10 mouse cellular contexts compared by ENCODE assay signal in genomic region chr12:112646139-112646538, GRCm38 (mm10). TPM values are rescaled to one million over a fixed set of nuclear protein-coding genes. Genes with fewer than 3 reads are reported as not detected.
DNase-seq lines count a peak whose midpoint lies in the region; ATAC-seq lines count a peak whose summit lies in the region.
"Had no signal": no experiment of that assay in that cellular context is flagged by ENCODE, and none has a peak within 500 bp of the region (broad histone marks: within the 10 kb centered on the region; RNA-seq: fewer than 3 reads in every experiment).

No protein-coding gene starts in this region.

- no peaks in the 10 kb centered on the region for H3K27me3 ChIP-seq in megakaryocyte, embryonic 14.5 days (replicated peaks)
- H3K27me3 ChIP-seq in hindbrain, embryonic 10.5 days (ENCODE audit: insufficient read depth, poor library complexity, severe bottlenecking) = no peaks in the 10 kb centered on the region
- no peaks in the 10 kb centered on the region for H3K27me3 ChIP-seq in liver, embryonic 16.5 days (ENCODE audit: control insufficient read depth, insufficient read depth, low read depth, low read length)

- peak overlapping the region; percentile 97 for H3K4me3 ChIP-seq in megakaryocyte, embryonic 14.5 days (replicated peaks)
- peak overlapping the region; percentile 89 for H3K4me3 ChIP-seq in hindbrain, embryonic 10.5 days
- peak overlapping the region; percentile 83 for H3K4me3 ChIP-seq in liver, embryonic 16.5 days (ENCODE audit: low read depth, low read length)

- H3K9ac ChIP-seq in liver, embryonic 16.5 days (ENCODE audit: low read depth, low read length) = peak overlapping the region; percentile 84

- peak overlapping the region; percentile 94 for H3K27ac ChIP-seq in hindbrain, embryonic 10.5 days
- no peak overlapping the region for H3K27ac ChIP-seq in liver, embryonic 16.5 days (ENCODE audit: low read length)

- H3K9me3 ChIP-seq in megakaryocyte, embryonic 14.5 days = no peaks in the 10 kb centered on the region
- H3K9me3 ChIP-seq in hindbrain, embryonic 10.5 days = no peaks in the 10 kb centered on the region
- no peaks in the 10 kb centered on the region for H3K9me3 ChIP-seq in liver, embryonic 16.5 days (replicated peaks; ENCODE audit: control insufficient read depth, low read length)

- peaks cover 48% of the 10 kb centered on the region for H3K36me3 ChIP-seq in megakaryocyte, embryonic 14.5 days (replicated peaks; ENCODE audit: low read length)
- H3K36me3 ChIP-seq in hindbrain, embryonic 10.5 days = peaks cover 45% of the 10 kb centered on the region
- peaks cover 14% of the 10 kb centered on the region for H3K36me3 ChIP-seq in liver, embryonic 16.5 days (ENCODE audit: control insufficient read depth, insufficient read depth)

- H3K4me2 ChIP-seq in liver, embryonic 16.5 days (ENCODE audit: low read depth, low read length) = peak overlapping the region; percentile 81

- no peak for ATAC-seq in megakaryocyte, adult 5-6 weeks (ENCODE audit: poor library complexity, severe bottlenecking)
- ATAC-seq in liver, embryonic 16.5 days (ENCODE audit: low read depth) = no peak
- ATAC-seq in inflammation-experienced regulatory T-cells, adult 6 months = no peak

- no peak for DNase-seq in hindbrain, embryonic 10.5 days (ENCODE audit: low spot score)
- peak; percentile 79 for DNase-seq in testis, postnatal 14 days (ENCODE audit: low spot score)
- DNase-seq in right cerebral cortex, postnatal 14 days = no peak
- no peak for DNase-seq in left cerebral cortex, postnatal 36 days (ENCODE audit: low spot score in 2 of 2)
- DNase-seq: cerebellum, postnatal 25 days; thymus, postnatal 14 days had no signal

- 65% methylated on average over 6 of the region's 6 CpGs for WGBS in hindbrain, embryonic 10.5 days
- WGBS in liver, embryonic 16.5 days (ENCODE audit: insufficient replicate concordance) = 45% methylated on average over 6 of the region's 6 CpGs

- intact Hi-C loops in left cerebral cortex, postnatal 36 days (cut with DNase I) = no loop called here

- peaks cover 57% of the 10 kb centered on the region for H3K4me1 ChIP-seq in megakaryocyte, embryonic 14.5 days
- peaks cover 27% of the 10 kb centered on the region for H3K4me1 ChIP-seq in hindbrain, embryonic 10.5 days (replicated peaks)
- peaks cover 17% of the 10 kb centered on the region for H3K4me1 ChIP-seq in liver, embryonic 16.5 days (ENCODE audit: control insufficient read depth, low read depth, low read length)

RNA-seq across cellular contexts. Expression of gene Siva1, which starts 1.7 kb away (rescaled TPM):
- polyA plus RNA-seq in megakaryocyte, embryonic 14.5 days (2012; ENCODE audit: insufficient read depth, low replicate concordance) = 33.7 and 63.6 TPM in 2 replicates
- total RNA-seq in megakaryocyte, adult 5-6 weeks (2015) = 116 and 130 TPM in 2 replicates
- 122 and 162 TPM in 2 replicates for total RNA-seq in megakaryocyte, adult 5-6 weeks (2017)
- 281 and 334 TPM in 2 replicates for polyA plus RNA-seq in hindbrain, embryonic 10.5 days (2016; fragmentation: Nextera tagmentation; extraction: Ambion mirVana)
- 84.7 and 89.5 TPM in 2 replicates for polyA plus RNA-seq in liver, embryonic 16.5 days (2015; fragmentation: Nextera tagmentation; extraction: Ambion mirVana)
- polyA plus RNA-seq in inflammation-experienced regulatory T-cells, adult 6 months (2017; shearing (Covaris generic)) = 10 to 100 TPM; 34.6 to 68.7 (median 39.4) TPM
- 10 to 100 TPM; 17.8 to 23.0 TPM for total RNA-seq in left cerebral cortex, postnatal 36 days (2021)

RNA-seq across cellular contexts. Expression of gene Adssl1, which starts 26.3 kb away (rescaled TPM):
- 10.1 and 38.2 TPM in 2 replicates for polyA plus RNA-seq in megakaryocyte, embryonic 14.5 days (2012; ENCODE audit: insufficient read depth, low replicate concordance)
- 73.5 and 82.1 TPM in 2 replicates for total RNA-seq in megakaryocyte, adult 5-6 weeks (2015)
- total RNA-seq in megakaryocyte, adult 5-6 weeks (2017) = 72.3 and 74.9 TPM in 2 replicates
- polyA plus RNA-seq in hindbrain, embryonic 10.5 days (2016; fragmentation: Nextera tagmentation; extraction: Ambion mirVana) = 3.7 and 5.5 TPM in 2 replicates
- 12.4 and 14.0 TPM in 2 replicates for polyA plus RNA-seq in liver, embryonic 16.5 days (2015; fragmentation: Nextera tagmentation; extraction: Ambion mirVana)
- 1 to 10 TPM in 2 of 3 experiments, under 1 TPM in 1; 0.99 to 1.9 (median 1.6) TPM for polyA plus RNA-seq in inflammation-experienced regulatory T-cells, adult 6 months (2017; shearing (Covaris generic))
- 10 to 100 TPM; 14.3 to 25.8 TPM for total RNA-seq in left cerebral cortex, postnatal 36 days (2021)

RNA-seq across cellular contexts. Expression of gene Akt1, which starts 28.5 kb away (rescaled TPM):
- 237 and 415 TPM in 2 replicates for polyA plus RNA-seq in megakaryocyte, embryonic 14.5 days (2012; ENCODE audit: insufficient read depth, low replicate concordance)
- total RNA-seq in megakaryocyte, adult 5-6 weeks (2015) = 112 and 121 TPM in 2 replicates
- total RNA-seq in megakaryocyte, adult 5-6 weeks (2017) = 112 and 118 TPM in 2 replicates
- 50.9 and 56.8 TPM in 2 replicates for polyA plus RNA-seq in hindbrain, embryonic 10.5 days (2016; fragmentation: Nextera tagmentation; extraction: Ambion mirVana)
- polyA plus RNA-seq in liver, embryonic 16.5 days (2015; fragmentation: Nextera tagmentation; extraction: Ambion mirVana) = 8.6 and 8.9 TPM in 2 replicates
- polyA plus RNA-seq in inflammation-experienced regulatory T-cells, adult 6 months (2017; shearing (Covaris generic)) = 10 to 100 TPM; 20.2 to 26.3 (median 21.0) TPM
- 100 to 1,000 TPM; 143 to 162 TPM for total RNA-seq in left cerebral cortex, postnatal 36 days (2021)

RNA-seq across cellular contexts. Expression of gene Zbtb42, which starts 32.5 kb away (rescaled TPM):
- polyA plus RNA-seq in megakaryocyte, embryonic 14.5 days (2012; ENCODE audit: insufficient read depth, low replicate concordance) = 0.52 and 0.72 TPM in 2 replicates
- 6.4 and 9.0 TPM in 2 replicates for total RNA-seq in megakaryocyte, adult 5-6 weeks (2015)
- total RNA-seq in megakaryocyte, adult 5-6 weeks (2017) = 3.9 and 4.7 TPM in 2 replicates
- 7.1 and 10.9 TPM in 2 replicates for polyA plus RNA-seq in hindbrain, embryonic 10.5 days (2016; fragmentation: Nextera tagmentation; extraction: Ambion mirVana)
- polyA plus RNA-seq in liver, embryonic 16.5 days (2015; fragmentation: Nextera tagmentation; extraction: Ambion mirVana) = 0.88 and 1.5 TPM in 2 replicates
- 1 to 10 TPM; 3.7 to 4.3 (median 3.8) TPM for polyA plus RNA-seq in inflammation-experienced regulatory T-cells, adult 6 months (2017; shearing (Covaris generic))
- total RNA-seq in left cerebral cortex, postnatal 36 days (2021) = under 1 TPM; 0.70 to 0.81 TPM

RNA-seq across cellular contexts. Expression of gene Inf2, which starts 57.6 kb away (rescaled TPM):
- 569 and 1,129 TPM in 2 replicates for polyA plus RNA-seq in megakaryocyte, embryonic 14.5 days (2012; ENCODE audit: insufficient read depth, low replicate concordance)
- total RNA-seq in megakaryocyte, adult 5-6 weeks (2015) = 28.0 and 34.3 TPM in 2 replicates
- 9.9 and 13.3 TPM in 2 replicates for total RNA-seq in megakaryocyte, adult 5-6 weeks (2017)
- 1.5 and 1.8 TPM in 2 replicates for polyA plus RNA-seq in hindbrain, embryonic 10.5 days (2016; fragmentation: Nextera tagmentation; extraction: Ambion mirVana)
- 1.2 and 2.7 TPM in 2 replicates for polyA plus RNA-seq in liver, embryonic 16.5 days (2015; fragmentation: Nextera tagmentation; extraction: Ambion mirVana)
- polyA plus RNA-seq in inflammation-experienced regulatory T-cells, adult 6 months (2017; shearing (Covaris generic)) = 10 to 100 TPM in 2 of 3 experiments, 1 to 10 TPM in 1; 9.8 to 12.8 (median 11.9) TPM
- 100 to 1,000 TPM; 128 to 143 TPM for total RNA-seq in left cerebral cortex, postnatal 36 days (2021)
